Mouse (Mus musculus) retina, embryonic 14.5 days (tissue): Measurements from ENCODE around the gene Dsn1.

Source experiments
- DNase-seq: peaks from one replicate; pipeline ENCODE4 v3.0.0-alpha.2; 2015; ENCODE audit warnings: low spot score

The Dsn1 gene

GRCm38 (mm10) chr2:156970253-156970652, 36.7 kb downstream of the Dsn1 start:
- no peak for DNase-seq

DNA sequence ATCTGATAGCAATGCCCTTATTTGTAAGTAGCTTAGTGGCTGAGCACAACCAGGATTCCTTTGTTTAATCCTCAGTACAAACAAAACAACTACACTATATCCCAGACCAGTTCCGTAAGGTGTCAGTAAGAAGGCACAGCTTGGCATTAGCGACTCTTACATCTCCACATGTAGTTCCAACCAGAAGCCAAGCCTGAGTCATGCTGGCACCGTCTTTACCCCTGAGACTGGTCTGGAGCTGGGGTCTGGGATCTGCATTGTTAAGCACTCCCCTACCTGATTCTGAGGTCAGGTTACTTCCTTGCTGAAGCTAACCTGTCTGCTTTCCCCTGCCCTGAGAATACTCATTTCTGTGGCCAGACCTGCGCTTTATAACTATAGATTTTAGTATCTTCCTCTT, 38.5 kb downstream of the Dsn1 start:
- no peak for DNase-seq

DNA sequence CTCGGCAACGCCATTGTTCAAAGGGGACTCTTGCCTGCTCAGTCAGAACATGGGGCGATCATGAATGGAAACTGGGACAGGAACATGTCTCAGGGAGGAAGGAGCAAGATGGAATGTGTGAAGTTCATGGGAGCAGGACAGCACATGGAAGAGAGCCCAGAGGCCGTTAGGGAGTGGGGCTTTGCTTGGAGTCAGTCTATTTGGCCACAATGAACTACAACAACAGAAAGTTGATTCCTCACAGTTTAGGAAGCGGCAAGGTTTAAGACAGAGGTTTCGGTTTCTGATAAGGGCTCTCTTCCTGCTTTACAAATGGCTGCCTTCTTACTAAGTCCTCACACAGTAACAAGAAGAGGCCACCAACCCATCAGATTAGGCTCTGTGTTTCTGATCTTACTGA, 39.6 kb downstream of the Dsn1 start:
- DNase-seq, result no peak

DNA sequence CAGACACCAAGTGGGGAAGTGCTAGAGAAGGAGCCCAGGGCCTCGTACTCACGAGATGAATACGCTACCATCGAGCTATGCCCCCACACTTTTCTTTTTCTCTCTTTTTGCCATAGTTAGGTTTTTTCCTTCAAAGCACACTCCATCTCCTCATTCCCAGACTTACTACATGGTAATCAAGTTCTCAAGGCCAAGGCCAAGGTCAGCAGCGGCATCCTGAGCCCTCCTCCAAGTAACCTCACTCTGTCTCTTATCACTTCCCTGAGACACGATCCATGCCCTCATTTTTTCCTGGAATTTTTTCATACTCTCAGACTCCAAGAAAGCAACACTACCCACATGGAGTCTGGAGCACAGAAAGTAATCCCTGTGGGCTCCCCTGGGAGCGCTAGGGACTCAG, 43.1 kb downstream of the Dsn1 start:
- no peak for DNase-seq

DNA sequence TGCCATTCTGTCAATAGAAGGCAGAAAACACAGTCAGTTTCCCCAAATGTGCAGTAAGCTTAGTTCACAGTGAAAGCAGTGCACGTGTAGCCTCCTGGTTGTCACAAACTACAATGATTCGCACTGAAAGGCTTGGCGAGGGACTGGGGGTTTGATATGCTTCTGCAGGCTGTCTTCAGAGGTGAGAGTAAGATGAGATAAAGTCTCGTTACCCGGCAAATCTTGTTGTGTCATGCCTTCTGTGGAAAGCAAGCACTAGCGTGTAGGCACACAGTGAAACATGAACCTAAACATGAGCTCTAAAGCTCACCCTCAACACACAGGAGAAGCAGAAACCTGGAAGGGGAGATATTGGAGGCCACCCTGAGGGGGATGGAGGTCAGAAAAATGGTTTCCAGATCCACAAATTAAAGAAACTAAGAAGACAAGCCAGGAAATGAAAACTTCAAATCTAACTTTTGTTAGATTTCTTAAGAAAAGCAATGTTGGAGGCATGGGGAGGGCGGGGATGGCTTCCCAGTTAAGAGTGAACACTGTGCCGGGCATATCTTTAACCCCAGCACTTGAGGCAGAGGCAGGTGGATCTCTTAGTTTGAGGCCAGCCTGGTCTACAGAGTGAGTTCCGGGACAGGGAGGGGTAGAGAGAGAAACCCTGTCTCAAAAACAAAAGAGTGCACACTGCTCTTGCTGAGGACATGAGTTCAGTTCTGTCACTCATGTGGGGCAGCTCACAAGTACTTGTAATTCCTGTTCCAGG, 48.3 kb downstream of the Dsn1 start:
- DNase-seq, result no peak

- DNase-seq, result no peak
These were observed 49.9 kb downstream of the Dsn1 start for GRCm38 (mm10) chr2:156957035-156957434.

DNA sequence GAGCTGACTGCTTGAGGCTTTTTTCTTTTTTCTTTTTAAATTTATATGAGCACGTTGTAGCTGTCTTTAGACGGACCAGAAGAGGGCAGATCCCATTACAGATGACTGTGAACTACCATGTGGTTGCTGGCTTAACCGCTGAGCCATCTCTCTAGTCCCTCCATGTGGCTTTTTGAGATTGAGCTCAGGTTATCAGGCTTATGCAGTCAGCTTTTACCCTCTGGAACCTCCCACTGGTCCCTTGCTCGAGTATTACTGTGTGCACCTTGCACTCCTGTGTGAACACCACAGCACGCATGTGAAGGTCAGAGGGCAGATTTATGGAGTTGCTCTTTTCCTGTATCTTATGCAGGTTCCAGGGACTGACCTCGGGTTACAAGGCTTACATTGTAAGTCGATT, 50.6 kb downstream of the Dsn1 start:
- DNase-seq, result no peak

DNA sequence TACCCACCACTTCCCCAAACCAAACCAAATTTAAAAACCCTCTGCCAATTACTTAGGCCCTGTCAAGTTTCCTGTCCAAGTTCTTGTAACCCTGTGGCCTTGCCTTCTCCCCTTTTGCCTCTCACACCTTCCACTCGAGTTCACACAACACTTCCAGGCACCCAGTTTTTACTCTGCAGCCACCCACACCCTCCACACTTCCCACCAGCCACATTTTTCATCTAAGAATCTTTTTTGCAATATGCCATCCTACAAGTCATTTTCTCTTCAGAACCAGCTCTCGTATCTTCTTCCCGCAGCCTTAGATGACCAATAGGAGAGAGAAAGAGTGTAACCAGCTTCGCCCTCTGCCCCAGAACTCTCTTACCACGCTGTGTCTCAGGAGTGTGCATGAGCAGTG, 52.5 kb downstream of the Dsn1 start:
- DNase-seq, result no peak

DNA sequence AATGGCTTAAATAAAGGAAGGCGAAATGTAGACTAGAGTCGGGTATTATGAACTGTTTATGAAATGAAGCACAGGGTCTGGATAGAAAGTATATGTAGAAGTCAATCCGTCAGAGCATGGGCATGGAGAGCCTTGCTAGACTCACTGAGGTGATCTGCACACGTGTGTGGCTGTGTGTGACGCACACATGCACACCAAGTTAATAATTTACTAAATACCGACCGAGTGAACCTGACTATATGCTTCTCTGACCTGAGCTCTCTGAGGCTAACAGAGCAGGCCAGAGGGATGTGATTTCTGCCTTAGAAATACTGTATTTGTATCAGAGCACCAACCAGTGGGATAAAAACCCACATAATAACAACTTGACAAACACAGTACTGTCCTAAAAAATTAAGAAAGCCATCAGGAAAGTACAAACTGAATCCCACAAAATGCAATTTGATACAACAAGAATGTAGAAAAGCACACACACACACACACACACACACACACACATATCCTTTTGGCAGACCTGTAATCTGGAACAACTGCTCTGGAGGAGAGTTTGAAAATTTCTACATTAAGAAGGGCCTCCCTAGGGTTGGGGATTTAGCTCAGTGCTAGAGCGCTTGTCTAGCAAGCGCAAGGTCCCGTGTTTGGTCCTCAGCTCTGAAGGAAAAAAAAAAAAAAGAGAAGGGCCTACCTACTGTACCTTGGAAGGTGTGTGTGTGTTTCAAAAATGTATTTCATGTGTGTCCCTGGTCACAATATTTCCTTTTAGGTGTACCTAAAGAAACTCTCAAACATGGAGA, 55.5 kb downstream of the Dsn1 start:
- DNase-seq, result no peak

DNA sequence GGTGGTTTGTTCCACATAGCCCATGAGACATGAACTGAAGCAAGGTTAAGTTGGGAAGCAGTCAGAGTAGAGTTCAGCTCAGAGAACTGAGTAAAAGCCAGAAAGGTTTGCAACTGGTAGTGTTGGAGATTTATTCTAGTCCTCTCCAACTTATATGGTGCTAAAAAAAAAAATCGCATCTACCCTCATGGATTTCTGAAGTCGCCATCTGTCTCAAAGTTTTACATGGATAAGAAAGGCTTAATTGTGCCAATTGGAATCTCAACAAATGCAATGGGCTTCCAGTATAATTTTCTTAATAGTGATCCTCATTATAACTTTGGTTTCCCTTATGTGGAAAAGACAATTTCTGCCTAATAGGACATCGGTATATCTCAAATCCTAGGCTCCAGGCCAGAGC, 56.1 kb downstream of the Dsn1 start:
- no peak for DNase-seq
